Mouse (Mus musculus) lung, embryonic 14.5 days (tissue): ENCODE results near the gene Tpcn1. TPM values are rescaled to one million over a fixed set of nuclear protein-coding genes. Genes with fewer than 3 reads are reported as not detected.

Experiments
- ATAC-seq: fragments of 200-750 bp; cut with Nextera tagmentation; 2 replicates; pipeline ENCODE4 v1.8.0; 2017; ENCODE audit warnings: mild to moderate bottlenecking, moderate TSS enrichment, moderate library complexity; ENCODE audit not compliant: insufficient read depth
- DNase-seq: peaks from one replicate; pipeline ENCODE4 v3.0.0-alpha.2; 2015
- H3K27ac ChIP-seq: fragments of 300-500 bp; sonication (generic); 2 replicates; pipeline ENCODE4 v1.5.1; 2014; ENCODE audit warnings: low read depth, mild to moderate bottlenecking, moderate library complexity
- H3K27me3 ChIP-seq: fragments of 300-500 bp; sonication (generic); 2 replicates; pipeline ENCODE4 v1.6.1; 2014; ENCODE audit warnings: low read length, control low read depth; ENCODE audit not compliant: insufficient read depth
- H3K36me3 ChIP-seq: fragments of 300-500 bp; sonication (generic); 2 replicates; pipeline ENCODE4 v1.6.1; 2014; ENCODE audit warnings: control low read depth; ENCODE audit not compliant: insufficient read depth
- H3K4me1 ChIP-seq: fragments of 300-500 bp; sonication (generic); 2 replicates; pipeline ENCODE4 v1.6.1; 2014; ENCODE audit warnings: antibody characterized with exemption, control low read depth; ENCODE audit not compliant: insufficient read depth
- H3K4me2 ChIP-seq: fragments of 300-500 bp; sonication (generic); 2 replicates; pipeline ENCODE4 v1.6.1; 2014; ENCODE audit warnings: mild to moderate bottlenecking
- H3K4me3 ChIP-seq: fragments of 300-500 bp; sonication (generic); 2 replicates; pipeline ENCODE4 v1.5.1; 2014; ENCODE audit warnings: low read depth, low read length
- H3K9ac ChIP-seq: fragments of 300-500 bp; sonication (generic); 2 replicates; pipeline ENCODE4 v1.6.1; 2014
- H3K9me3 ChIP-seq: fragments of 300-500 bp; sonication (generic); 2 replicates; pipeline ENCODE4 v1.6.1; 2016; ENCODE audit warnings: low read depth, low read length, control low read depth
- CTCF ChIP-seq: IDR thresholded peaks from 2 replicates; pipeline ENCODE4 v1.5.1; 2016; ENCODE audit warnings: antibody characterized with exemption, low read depth
- WGBS: fragments of 180-500 bp; shearing (Covaris S2); extraction: QIAGEN DNeasy Blood & Tissue Kit; methylation state at CpG from one replicate; pipeline ENCODE4 v1.1.7; 2014; 5-methylcytosine and 5-hydroxymethylcytosine counted together
- polyA plus RNA-seq: library from polyadenylated mRNA; unstranded; fragments of >200 nt; fragmentation: Nextera tagmentation; extraction: Ambion mirVana; gene quantifications from 2 replicates; pipeline ENCODE4 v1.2.1, GENCODE M21; 2014

The Tpcn1 gene
- polyA plus RNA-seq, 1 experiment from 2014 or later = 16.5 TPM

GRCm38 (mm10) chr5:120610906-120611305, 22.4 kb upstream of the Tpcn1 start:
- DNase-seq = no peak
- 86% methylated on average over 5 of the region's 5 CpGs for WGBS
- Histone ChIP-seq H3K27me3 (no peaks in the 10 kb centered on the region), H3K27ac (no peak overlapping the region), H3K36me3 (no peaks in the 10 kb centered on the region), H3K4me3 (no peak overlapping the region; the same call in 1 of the 2 replicates), H3K9me3 (no peaks in the 10 kb centered on the region; the same call in 1 of the 2 replicates), H3K4me1 (peaks cover 3% of the 10 kb centered on the region), H3K9ac (no peak overlapping the region), H3K4me2 (peak overlapping the region; percentile 94)
- no peak for ATAC-seq
- TF ChIP-seq CTCF = no peak

- WGBS = 78% methylated on average over 16 of the region's 16 CpGs
- DNase-seq (no peak), ATAC-seq (no peak)
- Histone ChIP-seq H3K27me3 (no peaks in the 10 kb centered on the region), H3K9ac (no peak overlapping the region), H3K4me3 (no peak overlapping the region), H3K27ac (no peak overlapping the region), H3K4me1 (peaks cover 3% of the 10 kb centered on the region), H3K36me3 (no peaks in the 10 kb centered on the region), H3K9me3 (no peaks in the 10 kb centered on the region), H3K4me2 (no peak overlapping the region)
- no peak for TF ChIP-seq CTCF
Measured at GRCm38 (mm10) chr5:120609246-120609775, 20.8 kb upstream of the Tpcn1 start.

GRCm38 (mm10) chr5:120607335-120607734, 18.9 kb upstream of the Tpcn1 start:
- Histone ChIP-seq H3K4me3 (no peak overlapping the region), H3K9ac (no peak overlapping the region), H3K27ac (no peak overlapping the region), H3K4me2 (no peak overlapping the region), H3K27me3 (no peaks in the 10 kb centered on the region), H3K9me3 (no peaks in the 10 kb centered on the region), H3K36me3 (no peaks in the 10 kb centered on the region), H3K4me1 (peaks cover 3% of the 10 kb centered on the region)
- ATAC-seq (no peak), DNase-seq (no peak)
- WGBS = 78% methylated on average over 3 of the region's 3 CpGs
- no peak for TF ChIP-seq CTCF

GRCm38 (mm10) chr5:120606590-120607200, 18.2 kb upstream of the Tpcn1 start:
- Histone ChIP-seq H3K27me3 (no peaks in the 10 kb centered on the region), H3K9me3 (no peaks in the 10 kb centered on the region), H3K9ac (no peak overlapping the region), H3K4me3 (no peak overlapping the region), H3K4me1 (peaks cover 3% of the 10 kb centered on the region), H3K27ac (no peak overlapping the region), H3K4me2 (no peak overlapping the region), H3K36me3 (no peaks in the 10 kb centered on the region)
- TF ChIP-seq CTCF = no peak
- whole genome bisulfite sequencing = 71% methylated on average over 25 of the region's 25 CpGs
- DNase-seq = no peak
- ATAC-seq = no peak

- under 1% methylated on average over 8 of the region's 8 CpGs for WGBS
- H3K9me3 ChIP-seq = no peaks in the 10 kb centered on the region
- peak; percentile 66 for ATAC-seq
- peak; percentile 91 for TF ChIP-seq CTCF
- peak overlapping the region; percentile 68 for H3K4me2 ChIP-seq
- peak overlapping the region; percentile 41; the same call in 1 of the 2 replicates for H3K9ac ChIP-seq
- H3K4me1 ChIP-seq = no peaks in the 10 kb centered on the region
- no peak overlapping the region for H3K27ac ChIP-seq
- H3K4me3 ChIP-seq = peak overlapping the region; percentile 28
- H3K36me3 ChIP-seq = no peaks in the 10 kb centered on the region
- peak; percentile 98 for DNase-seq
- no peaks in the 10 kb centered on the region for H3K27me3 ChIP-seq
Measured at GRCm38 (mm10) chr5:120605688-120606087, 17.2 kb upstream of the Tpcn1 start.

- no peaks in the 10 kb centered on the region for H3K9me3 ChIP-seq
- ATAC-seq = peak; percentile 39; the same call in 1 of the 2 replicates
- DNase-seq = no peak
- no peak overlapping the region for H3K27ac ChIP-seq
- TF ChIP-seq CTCF = no peak
- no peaks in the 10 kb centered on the region for H3K4me1 ChIP-seq
- WGBS = 3% methylated on average over 10 of the region's 10 CpGs
- peak overlapping the region; percentile 68 for H3K4me2 ChIP-seq
- H3K4me3 ChIP-seq = peak overlapping the region; percentile 28
- H3K27me3 ChIP-seq = no peaks in the 10 kb centered on the region
- peak overlapping the region; percentile 41 for H3K9ac ChIP-seq
- H3K36me3 ChIP-seq = no peaks in the 10 kb centered on the region
Measured at GRCm38 (mm10) chr5:120605241-120605661, 16.8 kb upstream of the Tpcn1 start.

GRCm38 (mm10) chr5:120604839-120605238, 16.4 kb upstream of the Tpcn1 start:
- Histone ChIP-seq H3K27ac (no peak overlapping the region), H3K4me2 (peak overlapping the region; percentile 68), H3K9ac (peak overlapping the region; percentile 41; the same call in 1 of the 2 replicates), H3K27me3 (no peaks in the 10 kb centered on the region), H3K9me3 (no peaks in the 10 kb centered on the region), H3K4me1 (no peaks in the 10 kb centered on the region), H3K4me3 (peak overlapping the region; percentile 28; the same call in 1 of the 2 replicates), H3K36me3 (no peaks in the 10 kb centered on the region)
- DNase-seq (peak; percentile 93), ATAC-seq (peak; percentile 45; the same call in 1 of the 2 replicates)
- WGBS = 2% methylated on average over 6 of the region's 6 CpGs
- TF ChIP-seq CTCF = peak; percentile 86
